15 mouse cellular contexts compared by ENCODE assay signal in genomic region chrX:48385927-48386326, GRCm38 (mm10). TPM values are rescaled to one million over a fixed set of nuclear protein-coding genes. Genes with fewer than 3 reads are reported as not detected.
DNase-seq lines count a peak whose midpoint lies in the region.
"Had no signal": no experiment of that assay in that cellular context is flagged by ENCODE, and none has a peak within 500 bp of the region (broad histone marks: within the 10 kb centered on the region; RNA-seq: fewer than 3 reads in every experiment).

No protein-coding gene starts in this region.

- H3K4me3 ChIP-seq in midbrain, embryonic 10.5 days: no peak overlapping the region
- H3K4me3 ChIP-seq: heart, adult 2 months; intestine, embryonic 15.5 days; liver, embryonic 12.5 days had no signal

- peaks cover 84% of the 10 kb centered on the region for H3K36me3 ChIP-seq in midbrain, embryonic 10.5 days

- H3K27ac ChIP-seq in midbrain, embryonic 10.5 days (replicated peaks): peak overlapping the region; percentile 63
- H3K27ac ChIP-seq: heart, adult 2 months; intestine, embryonic 15.5 days; liver, embryonic 12.5 days had no signal

- peaks cover 7% of the 10 kb centered on the region for H3K4me1 ChIP-seq in midbrain, embryonic 10.5 days
- H3K4me1 ChIP-seq: intestine, embryonic 15.5 days; liver, embryonic 12.5 days had no signal

- 44% methylated on average over 4 of the region's 4 CpGs for WGBS in midbrain, embryonic 10.5 days

- H3K27me3 ChIP-seq in midbrain, embryonic 10.5 days (ENCODE audit: low read depth, poor library complexity, severe bottlenecking): no peaks in the 10 kb centered on the region
- H3K27me3 ChIP-seq: intestine, embryonic 15.5 days; liver, embryonic 12.5 days had no signal

- peak; percentile 3 for DNase-seq in embryo, embryonic 10.5 days (ENCODE audit: low spot score)
- no peak for DNase-seq in embryo, embryonic 9.5 days (ENCODE audit: extremely low spot score)
- DNase-seq in right cerebral cortex, postnatal 4 days: peak; percentile 13
- no peak for DNase-seq in right cerebral cortex, postnatal 14 days
- DNase-seq in midbrain, embryonic 10.5 days (ENCODE audit: low spot score): no peak
- no peak for DNase-seq in kidney, postnatal 14 days
- no peak for DNase-seq in heart, adult 9 months (ENCODE audit: low spot score in 2 of 2)
- no peak for DNase-seq in thymus, adult 18-20 months
- DNase-seq: adrenal gland, adult 2 months; cerebellum, adult 9-11 months; heart, adult 2 months; heart, postnatal 10 days; thymus, postnatal 25 days had no signal

- H3K9me3 ChIP-seq in midbrain, embryonic 10.5 days (replicated peaks): no peaks in the 10 kb centered on the region
- H3K9me3 ChIP-seq: intestine, embryonic 15.5 days; liver, embryonic 12.5 days had no signal

RNA-seq across cellular contexts. Expression of gene Bcorl1, which starts 44.8 kb away (rescaled TPM):
- 4.0 and 4.9 TPM in 2 replicates for polyA plus RNA-seq in midbrain, embryonic 10.5 days (2016; fragmentation: Nextera tagmentation; extraction: Ambion mirVana)

Comparison
In these comparisons a context has a peak if more than half of its experiments do, and no peak if none do; other contexts are left out.
1. DNase-seq: peak in embryo, embryonic 10.5 days (single experiment) and right cerebral cortex, postnatal 4 days (single experiment); none in embryo, embryonic 9.5 days (single experiment), right cerebral cortex, postnatal 14 days (single experiment), midbrain, embryonic 10.5 days (single experiment), kidney, postnatal 14 days (single experiment), heart, adult 9 months (0 of 2) and thymus, adult 18-20 months (0 of 2).